Mouse (Mus musculus) heart, adult 2 months (tissue): Measurements from ENCODE around the gene Cdh16. TPM values are rescaled to one million over a fixed set of nuclear protein-coding genes. Genes with fewer than 3 reads are reported as not detected.

Experiments
- DNase-seq, 2 experiments: peaks; one replicate each; pipeline ENCODE4 v3.0.0; 2021
- H3K27ac ChIP-seq: fragments of 200-600 bp; 2 replicates; pipeline ENCODE4 v1.8.1; 2022
- H3K27me3 ChIP-seq: fragments of 200-500 bp; 2 replicates; pipeline ENCODE4 v1.6.1; 2012; ENCODE audit warnings: mild to moderate bottlenecking, low read length, inconsistent platforms, mixed read lengths; ENCODE audit not compliant: control insufficient read depth, insufficient read depth
- H3K36me3 ChIP-seq: fragments of 200-500 bp; 2 replicates; pipeline ENCODE4 v1.6.1; 2012; ENCODE audit warnings: low read length, inconsistent platforms; ENCODE audit not compliant: control insufficient read depth, insufficient read depth
- H3K4me1 ChIP-seq: fragments of 200-500 bp; 2 replicates; pipeline ENCODE4 v1.6.1; 2011; ENCODE audit warnings: low read length; ENCODE audit not compliant: control insufficient read depth, insufficient read depth
- H3K4me3 ChIP-seq: fragments of 200-600 bp; 2 replicates; pipeline ENCODE4 v1.8.1; 2022
- H3K79me2 ChIP-seq: fragments of 200-500 bp; replicated peaks from 2 replicates; pipeline ENCODE4 v1.6.1; 2012; ENCODE audit warnings: mild to moderate bottlenecking, inconsistent platforms, low read length, moderate library complexity, mixed read lengths; ENCODE audit not compliant: control insufficient read depth, insufficient read depth
- H3K9ac ChIP-seq: fragments of 200-500 bp; 2 replicates; pipeline ENCODE4 v1.6.1; 2012; ENCODE audit warnings: low read depth, mild to moderate bottlenecking, control low read depth, inconsistent platforms, low read length, mixed read lengths
- CTCF ChIP-seq: fragments of 200-600 bp; IDR thresholded peaks from 2 replicates; pipeline ENCODE4 v1.8.1; 2022; ENCODE audit warnings: antibody characterized with exemption, mild to moderate bottlenecking, moderate library complexity
- EP300 ChIP-seq: fragments of 200-500 bp; IDR thresholded peaks from 2 replicates; pipeline ENCODE4 v1.6.1; 2011; ENCODE audit warnings: low read depth, low read length, control low read depth; ENCODE audit not compliant: insufficient read depth
- POLR2A ChIP-seq: fragments of 200-500 bp; IDR thresholded peaks from 2 replicates; pipeline ENCODE4 v1.6.1; 2011; ENCODE audit warnings: mild to moderate bottlenecking, low read depth, low read length, control low read depth; ENCODE audit not compliant: insufficient read depth
- WGBS: fragments of 180-500 bp; shearing (Covaris S2); methylation state at CpG from one replicate; pipeline ENCODE4 v1.1.7; 2018; 5-methylcytosine and 5-hydroxymethylcytosine counted together
- intact Hi-C: fragments of 180-260 bp; cut with DNase I; formaldehyde crosslinking; loops from one replicate; pipeline ENCODE4 v1.15.1; 2025
- polyA plus RNA-seq: library from polyadenylated mRNA; depleted of rRNA; stranded (reverse); fragments of >200 nt; gene quantifications from 2 replicates; pipeline ENCODE4 v1.2.3, GENCODE M21; 2012
- total RNA-seq, 2 experiments: library from RNA; stranded (reverse); gene quantifications; 2 replicates each; pipeline ENCODE4 v1.2.3; 2021

The Cdh16 gene
- total and polyA plus RNA-seq, 3 experiments: 3.3 to 7.1 (median 4.3) TPM

DNA sequence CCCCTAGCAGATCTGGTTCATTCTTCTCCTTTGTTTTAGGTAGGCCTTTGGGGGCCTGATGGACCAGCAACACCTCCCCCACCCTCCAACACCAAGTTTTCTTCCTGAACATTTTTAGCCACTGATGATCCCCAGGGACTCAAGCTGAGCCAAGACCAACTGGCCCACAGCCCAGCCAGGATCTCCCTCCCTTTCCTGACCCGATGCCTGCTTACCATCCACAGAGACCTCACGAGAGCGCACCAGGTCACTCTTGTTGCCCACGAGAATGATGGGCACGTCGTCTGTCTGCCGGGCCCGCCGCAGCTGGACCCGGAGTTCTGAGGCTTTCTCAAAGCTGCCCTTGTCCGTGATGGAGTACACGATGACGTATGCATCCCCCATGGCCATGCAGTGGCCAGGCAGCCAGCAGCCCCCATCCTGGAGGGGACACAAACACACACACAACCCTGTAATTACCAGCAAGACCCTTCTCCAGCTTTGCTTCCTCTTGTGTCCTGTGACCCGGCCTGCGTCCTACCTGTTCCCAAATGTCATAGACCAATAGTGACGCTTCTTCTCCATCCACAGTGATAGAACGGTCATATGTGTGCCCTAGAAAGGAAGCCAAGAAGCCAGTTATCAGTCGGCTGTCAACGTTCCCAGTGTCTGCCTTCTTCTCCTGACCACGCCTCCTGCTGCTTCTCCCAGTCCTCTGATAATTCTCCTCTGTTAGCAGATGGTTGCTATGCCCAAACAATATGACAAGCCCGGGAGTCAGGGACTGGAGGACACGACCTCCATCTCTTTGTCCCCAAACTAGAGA is 5.3 kb upstream of the Cdh16 start:
- Histone ChIP-seq H3K36me3 (peaks cover 12% of the 10 kb centered on the region), H3K79me2 (no peaks in the 10 kb centered on the region), H3K27ac (peak overlapping the region; percentile 93), H3K9ac (peak overlapping the region; percentile 92), H3K27me3 (no peaks in the 10 kb centered on the region), H3K4me3 (peak overlapping the region; percentile 59), H3K4me1 (peaks cover 9% of the 10 kb centered on the region)
- TF ChIP-seq CTCF (no peak), POLR2A (peak; percentile 39), EP300 (peak; percentile 71)
- intact Hi-C loops: loop anchor here (1.0 kb wide), 2 partner anchors 12 to 20 kb away; partner anchors contain the start of gene Ciao2b
- WGBS: 7% methylated on average over 22 of the region's 22 CpGs
- DNase-seq: peak; percentile 81 to 88

DNA sequence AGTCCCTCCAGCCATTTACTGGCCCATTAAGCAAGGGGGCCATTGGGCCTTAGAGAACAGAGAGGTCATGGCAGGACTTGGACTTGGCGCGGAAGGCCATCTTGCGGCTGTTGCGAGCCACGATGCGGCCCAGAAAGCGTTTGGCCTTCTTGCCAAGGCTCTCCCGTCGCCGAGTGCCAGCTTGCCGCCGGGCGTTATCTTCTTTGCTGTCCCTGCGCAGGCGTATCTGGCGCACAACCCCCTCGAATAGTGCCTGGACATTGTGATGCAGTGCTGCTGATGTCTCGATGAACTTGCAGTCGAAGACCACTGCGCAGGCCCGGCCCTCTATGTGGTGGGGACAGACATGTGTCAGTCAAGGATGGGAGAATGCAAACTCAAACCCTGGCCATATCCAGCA is 4.2 kb upstream of the Cdh16 start:
- H3K4me1 ChIP-seq: peaks cover 7% of the 10 kb centered on the region
- intact Hi-C loops: no loop called here
- DNase-seq: peak; percentile 46 to 68
- TF ChIP-seq EP300 (no peak), POLR2A (peak; percentile 43; the same call in 1 of the 2 replicates)
- H3K4me3 ChIP-seq: peak overlapping the region; percentile 59; the same call in 1 of the 2 replicates
- H3K27me3 ChIP-seq: no peaks in the 10 kb centered on the region
- H3K9ac ChIP-seq: peak overlapping the region; percentile 39
- no peaks in the 10 kb centered on the region for H3K79me2 ChIP-seq
- H3K36me3 ChIP-seq: peaks cover 12% of the 10 kb centered on the region
- 72% methylated on average over 21 of the region's 21 CpGs for WGBS
- peak overlapping the region; percentile 93 for H3K27ac ChIP-seq

DNA sequence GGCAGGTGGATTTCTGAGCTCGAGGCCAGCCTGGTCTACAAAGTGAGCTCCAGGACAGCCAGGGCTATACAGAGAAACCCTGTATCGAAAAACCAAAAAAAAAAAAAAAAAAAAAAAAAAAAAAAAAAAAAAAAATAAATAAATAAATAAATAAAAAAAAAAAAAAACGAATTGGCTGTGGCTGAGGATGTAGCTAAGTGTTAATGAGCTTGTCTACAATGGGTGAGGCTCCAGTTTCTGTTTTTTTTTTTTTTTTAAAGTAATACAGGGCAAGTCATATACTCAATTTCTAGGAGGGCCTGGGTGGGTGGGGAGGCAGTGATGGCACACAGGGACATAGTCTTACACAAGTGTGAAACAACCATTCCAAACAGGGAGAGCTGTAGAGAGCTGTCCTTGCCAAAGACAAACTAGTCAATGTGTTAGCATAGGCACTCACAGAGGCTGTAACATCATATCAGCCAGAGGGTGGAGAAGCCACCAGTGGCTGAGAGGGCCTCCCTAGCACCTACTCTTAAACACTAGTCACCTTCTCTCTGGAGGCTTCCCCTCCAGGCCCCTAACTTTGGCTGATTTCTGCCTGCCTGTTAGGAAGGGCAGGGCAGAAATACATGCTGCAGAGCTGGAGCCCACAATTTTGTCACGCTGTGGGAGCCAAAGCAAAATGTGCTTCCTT is 3.0 kb upstream of the Cdh16 start:
- 41% methylated on average over 4 of the region's 4 CpGs for WGBS
- peak overlapping the region; percentile 93 for H3K27ac ChIP-seq
- no peak overlapping the region for H3K4me3 ChIP-seq
- DNase-seq: peak in 1 of 2 experiments; percentile 18
- 0 out of 2 replicates have a peak, but pooled peaks have one; percentile 29 for TF ChIP-seq EP300
- peak; percentile 29; the same call in 1 of the 2 replicates for TF ChIP-seq POLR2A
- no peak for TF ChIP-seq CTCF
- intact Hi-C loops: no loop called here
- H3K4me1 ChIP-seq: peaks cover 7% of the 10 kb centered on the region
- H3K9ac ChIP-seq: no peak overlapping the region
- H3K79me2 ChIP-seq: no peaks in the 10 kb centered on the region
- H3K27me3 ChIP-seq: no peaks in the 10 kb centered on the region
- peaks cover 12% of the 10 kb centered on the region for H3K36me3 ChIP-seq

DNA sequence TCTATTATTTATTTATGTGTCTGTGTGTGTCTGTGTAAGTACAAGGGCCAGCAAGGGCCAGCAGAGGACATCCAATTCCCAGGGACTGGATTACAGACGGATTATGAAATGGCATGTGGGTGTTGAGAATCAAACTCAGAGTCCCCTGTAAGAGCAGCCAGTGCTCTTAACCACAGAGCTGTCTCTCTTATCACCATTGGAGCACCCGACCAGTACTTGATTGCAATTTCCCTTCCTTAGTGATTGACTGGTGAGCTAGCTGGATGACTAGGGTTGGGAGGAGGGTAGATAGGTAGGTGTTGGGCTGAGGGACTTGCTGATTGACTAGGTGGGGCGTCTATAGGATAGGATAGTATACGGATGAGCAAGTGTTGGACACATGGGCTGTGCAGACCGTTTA is 3.4 kb downstream of the Cdh16 start:
- WGBS: 60% methylated on average over 5 of the region's 5 CpGs
- TF ChIP-seq CTCF: no peak
- no peak for TF ChIP-seq POLR2A
- no peak for TF ChIP-seq EP300
- intact Hi-C loops: no loop called here
- H3K36me3 ChIP-seq: no peaks in the 10 kb centered on the region
- no peak overlapping the region for H3K27ac ChIP-seq
- no peak overlapping the region for H3K9ac ChIP-seq
- no peak for DNase-seq
- H3K4me3 ChIP-seq: no peak overlapping the region
- H3K4me1 ChIP-seq: no peaks in the 10 kb centered on the region
- H3K79me2 ChIP-seq: no peaks in the 10 kb centered on the region
- H3K27me3 ChIP-seq: no peaks in the 10 kb centered on the region

DNA sequence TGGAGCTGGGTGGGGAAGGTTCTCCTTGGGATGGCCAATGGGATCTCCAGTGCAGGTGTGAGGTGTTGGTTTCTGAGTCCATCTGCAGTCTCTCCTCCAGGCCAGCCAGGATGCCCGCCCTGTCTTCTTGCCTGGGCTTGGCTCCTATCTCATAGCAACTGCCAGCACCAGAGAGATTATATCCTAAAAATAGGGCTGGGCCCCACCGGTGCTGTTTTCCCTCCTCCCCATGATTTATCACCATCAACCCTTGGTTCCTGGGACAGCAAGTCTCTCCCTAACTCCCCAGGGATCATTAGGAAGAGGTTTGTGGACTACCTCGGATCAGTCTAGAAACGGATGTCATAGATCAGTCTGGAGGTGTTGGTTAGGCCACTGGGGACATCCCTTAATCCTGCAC is 11.1 kb downstream of the Cdh16 start:
- Histone ChIP-seq H3K4me1 (peaks cover 12% of the 10 kb centered on the region), H3K27me3 (no peaks in the 10 kb centered on the region), H3K9ac (no peak overlapping the region), H3K4me3 (no peak overlapping the region), H3K36me3 (no peaks in the 10 kb centered on the region), H3K27ac (peak overlapping the region; percentile 93), H3K79me2 (no peaks in the 10 kb centered on the region)
- WGBS: 38% methylated on average over 4 of the region's 4 CpGs
- TF ChIP-seq POLR2A: peak; percentile 26; the same call in 1 of the 2 replicates
- peak; percentile 67; the same call in 1 of the 2 replicates for TF ChIP-seq EP300
- no peak for TF ChIP-seq CTCF
- intact Hi-C loops: no loop called here
- DNase-seq: peak in 1 of 2 experiments; percentile 63
